Mouse (Mus musculus): Measurements from ENCODE around the gene Nt5c1b. TPM values are rescaled to one million over a fixed set of nuclear protein-coding genes. Genes with fewer than 3 reads are reported as not detected.
A peak's percentile ranks its signal among the peaks of the same experiment; 100 is the strongest.

Nt5c1b gene
- polyA plus RNA-seq (2014; fragmentation: Nextera tagmentation; extraction: Ambion mirVana) = not detected in 2 replicates

DNA sequence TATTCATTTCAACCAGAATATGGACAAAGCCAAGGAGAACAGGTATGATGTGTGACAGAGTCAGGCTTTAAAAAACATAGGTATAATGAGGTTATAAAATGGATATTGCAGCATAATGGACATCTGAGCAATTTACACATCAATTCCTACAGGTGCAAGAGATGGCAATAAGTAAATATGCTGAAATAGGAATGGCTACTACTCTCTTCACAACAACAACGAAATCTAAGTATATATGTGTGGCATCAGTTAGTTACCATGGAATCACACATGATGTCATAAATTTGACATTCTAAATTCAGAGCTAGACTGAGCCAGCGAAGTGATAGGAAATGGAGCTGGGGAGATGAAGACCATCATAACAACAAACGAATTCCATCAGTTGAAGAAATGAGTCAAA, at the start of gene Nt5c1b:
Nt5c1b (plus strand) TSS at position 301 of the 400 bp plus-strand sequence.
- DNase-seq (ENCODE audit: low spot score) = no peak
- Histone ChIP-seq H3K27me3 (replicated peaks; ENCODE audit: control insufficient read depth, insufficient read depth, low read length) (no peaks in the 10 kb centered on the region), H3K9me3 (ENCODE audit: control insufficient read depth, low read length) (no peaks in the 10 kb centered on the region), H3K4me1 (replicated peaks; ENCODE audit: control insufficient read depth, insufficient read depth, low read length) (no peaks in the 10 kb centered on the region), H3K9ac (ENCODE audit: low read depth, low read length) (no peak within 1 kb of the TSS), H3K27ac (ENCODE audit: low read depth, low read length) (no peak within 1 kb of the TSS), H3K4me3 (ENCODE audit: low read depth, low read length) (no peak within 1 kb of the TSS), H3K36me3 (ENCODE audit: control insufficient read depth, insufficient read depth, low read length) (no peaks in the 10 kb centered on the region), H3K4me2 (no peak within 1 kb of the TSS)
- no peak for ATAC-seq (replicated peaks; ENCODE audit: low FRiP score)
- 69% methylated on average over 3 of the region's 3 CpGs for WGBS

GRCm38 (mm10) chr12:10327651-10328050, 42.1 kb upstream of the Nt5c1b start:
- H3K4me3 ChIP-seq (ENCODE audit: low read depth, low read length) = no peak overlapping the region
- H3K4me1 ChIP-seq (replicated peaks; ENCODE audit: control insufficient read depth, insufficient read depth, low read length) = no peaks in the 10 kb centered on the region
- no peak overlapping the region for H3K9ac ChIP-seq (ENCODE audit: low read depth, low read length)
- no peaks in the 10 kb centered on the region for H3K36me3 ChIP-seq (ENCODE audit: control insufficient read depth, insufficient read depth, low read length)
- no peak overlapping the region for H3K27ac ChIP-seq (ENCODE audit: low read depth, low read length)
- H3K9me3 ChIP-seq (ENCODE audit: control insufficient read depth, low read length) = no peaks in the 10 kb centered on the region
- WGBS = 79% methylated on average over 10 of the region's 10 CpGs
- DNase-seq (ENCODE audit: low spot score) = no peak
- H3K27me3 ChIP-seq (replicated peaks; ENCODE audit: control insufficient read depth, insufficient read depth, low read length) = no peaks in the 10 kb centered on the region
- ATAC-seq (replicated peaks; ENCODE audit: low FRiP score) = no peak
- H3K4me2 ChIP-seq = no peak overlapping the region

DNA sequence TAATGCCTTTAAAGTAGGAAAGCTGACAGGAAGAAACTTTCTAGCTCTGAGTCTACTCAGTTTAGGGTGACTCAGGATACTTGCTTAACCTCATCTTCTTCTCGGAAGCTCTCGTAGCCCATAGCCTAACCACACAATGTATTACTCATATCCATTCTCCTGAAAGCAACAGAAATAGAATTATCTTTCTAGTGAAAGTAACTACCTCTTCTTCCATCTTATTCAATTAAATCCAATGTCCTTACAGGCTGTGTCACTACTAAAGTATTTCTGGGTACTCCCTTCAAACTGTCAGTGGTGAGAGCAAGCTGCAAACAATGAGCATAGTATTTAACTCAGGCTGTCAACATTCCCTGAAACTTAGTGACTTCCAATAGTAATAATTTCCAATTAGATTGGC, 40.3 kb upstream of the Nt5c1b start:
- no peaks in the 10 kb centered on the region for H3K9me3 ChIP-seq (ENCODE audit: control insufficient read depth, low read length)
- DNase-seq (ENCODE audit: low spot score) (no peak), ATAC-seq (replicated peaks; ENCODE audit: low FRiP score) (no peak)
- no peaks in the 10 kb centered on the region for H3K4me1 ChIP-seq (replicated peaks; ENCODE audit: control insufficient read depth, insufficient read depth, low read length)
- H3K4me3 ChIP-seq (ENCODE audit: low read depth, low read length) = no peak overlapping the region
- 83% methylated on average over 2 of the region's 2 CpGs for WGBS
- H3K27ac ChIP-seq (ENCODE audit: low read depth, low read length) = no peak overlapping the region
- H3K9ac ChIP-seq (ENCODE audit: low read depth, low read length) = no peak overlapping the region
- H3K4me2 ChIP-seq = no peak overlapping the region
- no peaks in the 10 kb centered on the region for H3K36me3 ChIP-seq (ENCODE audit: control insufficient read depth, insufficient read depth, low read length)
- H3K27me3 ChIP-seq (replicated peaks; ENCODE audit: control insufficient read depth, insufficient read depth, low read length) = no peaks in the 10 kb centered on the region

- no peaks in the 10 kb centered on the region for H3K4me1 ChIP-seq (replicated peaks; ENCODE audit: control insufficient read depth, insufficient read depth, low read length)
- H3K4me2 ChIP-seq = no peak overlapping the region
- no peak overlapping the region for H3K9ac ChIP-seq (ENCODE audit: low read depth, low read length)
- ATAC-seq (replicated peaks; ENCODE audit: low FRiP score) = no peak
- 66% methylated on average over 5 of the region's 5 CpGs for WGBS
- H3K27ac ChIP-seq (ENCODE audit: low read depth, low read length) = no peak overlapping the region
- H3K36me3 ChIP-seq (ENCODE audit: control insufficient read depth, insufficient read depth, low read length) = no peaks in the 10 kb centered on the region
- no peaks in the 10 kb centered on the region for H3K27me3 ChIP-seq (replicated peaks; ENCODE audit: control insufficient read depth, insufficient read depth, low read length)
- DNase-seq (ENCODE audit: low spot score) = no peak
- no peak overlapping the region for H3K4me3 ChIP-seq (ENCODE audit: low read depth, low read length)
- no peaks in the 10 kb centered on the region for H3K9me3 ChIP-seq (ENCODE audit: control insufficient read depth, low read length)
Observed at GRCm38 (mm10) chr12:10340604-10341003, 29.2 kb upstream of the Nt5c1b start.

GRCm38 (mm10) chr12:10350706-10351105, 19.1 kb upstream of the Nt5c1b start:
- no peak overlapping the region for H3K4me3 ChIP-seq (ENCODE audit: low read depth, low read length)
- H3K4me2 ChIP-seq = no peak overlapping the region
- H3K36me3 ChIP-seq (ENCODE audit: control insufficient read depth, insufficient read depth, low read length) = no peaks in the 10 kb centered on the region
- H3K27ac ChIP-seq (ENCODE audit: low read depth, low read length) = no peak overlapping the region
- DNase-seq (ENCODE audit: low spot score) (no peak), ATAC-seq (replicated peaks; ENCODE audit: low FRiP score) (no peak)
- no peaks in the 10 kb centered on the region for H3K9me3 ChIP-seq (ENCODE audit: control insufficient read depth, low read length)
- 62% methylated on average over 3 of the region's 3 CpGs for WGBS
- no peak overlapping the region for H3K9ac ChIP-seq (ENCODE audit: low read depth, low read length)
- H3K4me1 ChIP-seq (replicated peaks; ENCODE audit: control insufficient read depth, insufficient read depth, low read length) = no peaks in the 10 kb centered on the region
- H3K27me3 ChIP-seq (replicated peaks; ENCODE audit: control insufficient read depth, insufficient read depth, low read length) = no peaks in the 10 kb centered on the region

DNA sequence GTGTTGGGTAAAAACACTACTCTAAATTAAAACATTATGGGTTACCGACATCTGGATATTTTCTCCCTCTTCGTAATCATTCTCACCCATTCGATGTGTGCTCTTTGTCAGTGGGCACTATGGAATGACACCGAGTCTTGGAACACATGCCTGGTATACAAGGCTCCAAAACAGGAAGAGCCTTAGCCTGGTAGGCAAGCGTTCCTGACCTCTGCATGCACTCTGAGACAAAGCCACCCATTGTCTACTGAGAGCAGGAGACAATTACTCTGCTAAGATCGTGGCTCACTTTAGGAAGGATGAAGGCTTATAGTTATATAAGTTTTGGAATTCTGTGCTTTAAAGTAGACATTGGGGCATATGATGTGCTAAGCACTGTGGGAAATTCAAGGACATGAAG, 12.0 kb upstream of the Nt5c1b start:
- WGBS = 64% methylated on average over 6 of the region's 6 CpGs
- no peaks in the 10 kb centered on the region for H3K4me1 ChIP-seq (replicated peaks; ENCODE audit: control insufficient read depth, insufficient read depth, low read length)
- ATAC-seq (replicated peaks; ENCODE audit: low FRiP score) (no peak), DNase-seq (ENCODE audit: low spot score) (no peak)
- no peaks in the 10 kb centered on the region for H3K9me3 ChIP-seq (ENCODE audit: control insufficient read depth, low read length)
- no peak overlapping the region for H3K4me3 ChIP-seq (ENCODE audit: low read depth, low read length)
- no peak overlapping the region for H3K27ac ChIP-seq (ENCODE audit: low read depth, low read length)
- H3K27me3 ChIP-seq (replicated peaks; ENCODE audit: control insufficient read depth, insufficient read depth, low read length) = no peaks in the 10 kb centered on the region
- H3K9ac ChIP-seq (ENCODE audit: low read depth, low read length) = no peak overlapping the region
- no peak overlapping the region for H3K4me2 ChIP-seq
- H3K36me3 ChIP-seq (ENCODE audit: control insufficient read depth, insufficient read depth, low read length) = no peaks in the 10 kb centered on the region

DNA sequence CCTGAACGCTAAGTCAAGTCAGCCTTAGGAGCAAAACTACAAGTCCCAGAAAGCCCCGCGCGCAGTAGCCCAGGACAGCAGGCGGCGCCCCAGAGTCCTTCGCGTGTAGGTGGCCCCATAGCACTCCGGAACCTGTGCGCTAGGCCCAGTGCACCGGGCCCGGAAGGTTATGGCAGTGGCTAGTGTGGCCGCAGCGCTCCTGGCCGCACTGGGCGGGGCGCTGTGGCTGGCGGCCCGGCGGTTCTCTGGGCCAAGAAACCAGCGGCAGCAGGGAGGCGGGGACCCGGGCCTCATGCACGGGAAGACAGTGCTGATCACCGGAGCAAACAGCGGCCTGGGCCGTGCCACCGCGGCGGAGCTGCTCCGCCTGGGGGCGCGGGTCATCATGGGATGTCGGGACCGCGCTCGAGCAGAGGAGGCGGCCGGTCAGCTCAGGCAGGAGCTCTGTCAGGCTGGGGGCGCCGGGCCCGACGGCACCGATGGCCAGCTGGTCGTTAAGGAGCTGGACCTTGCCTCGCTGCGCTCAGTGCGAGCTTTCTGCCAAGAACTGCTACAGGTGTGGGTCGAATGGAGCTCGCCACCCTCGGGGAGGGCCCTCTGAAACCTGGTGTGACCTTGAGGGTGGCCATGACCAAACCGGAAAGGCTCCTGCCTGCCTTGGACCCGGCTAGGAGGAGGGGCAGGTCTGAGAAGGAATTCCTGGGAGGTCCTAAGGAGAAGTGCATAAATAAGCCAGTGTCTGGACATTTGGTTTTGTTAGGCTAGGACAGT, 21.1 kb downstream of the Nt5c1b start, which contains the start of gene Rdh14:
Rdh14 (plus strand) TSS at position 102 of the 771 bp plus-strand sequence.
- ATAC-seq (replicated peaks; ENCODE audit: low FRiP score) (peak; percentile 97), DNase-seq (ENCODE audit: low spot score) (peak; percentile 92)
- no peaks in the 10 kb centered on the region for H3K4me1 ChIP-seq (replicated peaks; ENCODE audit: control insufficient read depth, insufficient read depth, low read length)
- H3K9me3 ChIP-seq (ENCODE audit: control insufficient read depth, low read length) = no peaks in the 10 kb centered on the region
- no peaks in the 10 kb centered on the region for H3K36me3 ChIP-seq (ENCODE audit: control insufficient read depth, insufficient read depth, low read length)
- under 1% methylated on average over 53 of the region's 53 CpGs for WGBS
- peak within 1 kb of the TSS; percentile 77 for H3K4me3 ChIP-seq (ENCODE audit: low read depth, low read length)
- peak within 1 kb of the TSS; percentile 94 for H3K9ac ChIP-seq (ENCODE audit: low read depth, low read length)
- H3K27ac ChIP-seq (ENCODE audit: low read depth, low read length) = peak within 1 kb of the TSS; percentile 76
- no peaks in the 10 kb centered on the region for H3K27me3 ChIP-seq (replicated peaks; ENCODE audit: control insufficient read depth, insufficient read depth, low read length)
- H3K4me2 ChIP-seq = peak within 1 kb of the TSS; percentile 76

DNA sequence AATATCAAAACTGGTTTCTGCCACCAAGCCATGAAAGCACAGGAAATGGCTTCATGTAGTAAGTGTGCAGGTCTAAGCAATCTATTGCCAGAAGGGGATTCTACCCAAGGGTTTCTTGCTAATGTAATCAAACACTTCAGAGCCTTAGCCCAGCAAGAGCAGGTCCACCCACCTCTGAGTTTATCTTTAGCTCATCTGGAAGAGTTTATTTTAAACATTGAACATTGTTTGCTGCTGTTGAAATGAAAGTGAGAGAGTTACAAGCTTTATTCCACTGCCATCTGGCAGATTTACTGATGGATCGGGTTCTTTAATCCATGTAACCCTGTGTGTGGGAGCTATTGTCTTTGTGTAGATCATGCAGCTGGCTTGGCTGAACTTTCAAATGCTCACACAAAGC, 31.0 kb downstream of the Nt5c1b start:
- no peak overlapping the region for H3K4me2 ChIP-seq
- DNase-seq (ENCODE audit: low spot score) (no peak), ATAC-seq (replicated peaks; ENCODE audit: low FRiP score) (no peak)
- H3K9me3 ChIP-seq (ENCODE audit: control insufficient read depth, low read length) = no peaks in the 10 kb centered on the region
- H3K4me3 ChIP-seq (ENCODE audit: low read depth, low read length) = no peak overlapping the region
- H3K27ac ChIP-seq (ENCODE audit: low read depth, low read length) = no peak overlapping the region
- H3K4me1 ChIP-seq (replicated peaks; ENCODE audit: control insufficient read depth, insufficient read depth, low read length) = no peaks in the 10 kb centered on the region
- H3K27me3 ChIP-seq (replicated peaks; ENCODE audit: control insufficient read depth, insufficient read depth, low read length) = no peaks in the 10 kb centered on the region
- H3K36me3 ChIP-seq (ENCODE audit: control insufficient read depth, insufficient read depth, low read length) = no peaks in the 10 kb centered on the region
- no peak overlapping the region for H3K9ac ChIP-seq (ENCODE audit: low read depth, low read length)
- WGBS = 87% methylated on average over 1 of the region's 1 CpGs

Data from liver, embryonic 11.5 days (tissue).